Mouse (Mus musculus) intestine, postnatal 0 days (tissue): ENCODE results near the gene Pde8b. TPM values are rescaled to one million over a fixed set of nuclear protein-coding genes. Genes with fewer than 3 reads are reported as not detected.

ENCODE experiments used
- ATAC-seq: fragments of 200-750 bp; cut with Nextera tagmentation; 2 replicates; pipeline ENCODE4 v1.8.0; 2017; ENCODE audit warnings: mild to moderate bottlenecking, moderate TSS enrichment, moderate library complexity
- H3K27ac ChIP-seq: fragments of 300-500 bp; sonication (generic); 2 replicates; pipeline ENCODE4 v1.5.1; 2014; ENCODE audit warnings: mild to moderate bottlenecking, low read depth, low read length, moderate library complexity
- H3K27me3 ChIP-seq: fragments of 300-500 bp; sonication (generic); replicated peaks from 2 replicates; pipeline ENCODE4 v1.6.1; 2014; ENCODE audit warnings: low read length, mixed read lengths; ENCODE audit not compliant: control insufficient read depth, insufficient read depth
- H3K36me3 ChIP-seq: fragments of 300-500 bp; sonication (generic); 2 replicates; pipeline ENCODE4 v1.6.1; 2014; ENCODE audit warnings: mild to moderate bottlenecking, moderate library complexity; ENCODE audit not compliant: control insufficient read depth, insufficient read depth
- H3K4me1 ChIP-seq: fragments of 300-500 bp; sonication (generic); replicated peaks from 2 replicates; pipeline ENCODE4 v1.6.1; 2014; ENCODE audit warnings: antibody characterized with exemption, low read length, mixed read lengths; ENCODE audit not compliant: control insufficient read depth, insufficient read depth
- H3K4me2 ChIP-seq: fragments of 300-500 bp; sonication (generic); replicated peaks from 2 replicates; pipeline ENCODE4 v1.6.1; 2014; ENCODE audit warnings: low read depth, mild to moderate bottlenecking, moderate library complexity
- H3K4me3 ChIP-seq: fragments of 300-500 bp; sonication (generic); 2 replicates; pipeline ENCODE4 v1.5.1; 2014; ENCODE audit warnings: low read depth, low read length
- H3K9ac ChIP-seq: fragments of 300-500 bp; sonication (generic); 2 replicates; pipeline ENCODE4 v1.6.1; 2014; ENCODE audit warnings: mild to moderate bottlenecking, low read depth, low read length
- H3K9me3 ChIP-seq: fragments of 300-500 bp; sonication (generic); 2 replicates; pipeline ENCODE4 v1.6.1; 2016; ENCODE audit warnings: mixed run types; ENCODE audit not compliant: control insufficient read depth
- CTCF ChIP-seq: sonication (generic); IDR thresholded peaks from 2 replicates; pipeline ENCODE4 v1.5.1; 2016; ENCODE audit warnings: low read depth, mild to moderate bottlenecking, control low read depth, antibody characterized with exemption, moderate library complexity
- WGBS: fragments of 180-500 bp; shearing (Covaris S2); extraction: QIAGEN DNeasy Blood & Tissue Kit; methylation state at CpG from one replicate; pipeline ENCODE4 v1.1.7; 2014; 5-methylcytosine and 5-hydroxymethylcytosine counted together
- polyA plus RNA-seq: library from polyadenylated mRNA; unstranded; fragments of >200 nt; fragmentation: Nextera tagmentation; extraction: Ambion mirVana; gene quantifications from 2 replicates; pipeline ENCODE4 v1.2.1, GENCODE M21; 2015

Gene Pde8b
- 6.2 and 6.9 TPM in 2 replicates for polyA plus RNA-seq

- Histone ChIP-seq H3K9ac (peak within 1 kb of the TSS; percentile 42; the same call in 1 of the 2 replicates), H3K4me3 (peak within 1 kb of the TSS; percentile 37), H3K27ac (peak within 1 kb of the TSS; percentile 57), H3K4me1 (peaks cover 6% of the 10 kb centered on the region; the same call in 1 of the 2 replicates), H3K36me3 (no peaks in the 10 kb centered on the region), H3K4me2 (peak within 1 kb of the TSS; percentile 73), H3K9me3 (no peaks in the 10 kb centered on the region), H3K27me3 (0 out of 2 replicates have a peak, but pooled peaks cover 4% of the 10 kb centered on the region)
- peak; percentile 73 for ATAC-seq
- peak; percentile 91 for TF ChIP-seq CTCF
- WGBS = 5% methylated on average over 35 of the region's 37 CpGs
Measured at GRCm38 (mm10) chr13:95249511-95250456, at the start of gene Pde8b. Gene Pde8b (minus strand): TSS chr13:95250336.

DNA sequence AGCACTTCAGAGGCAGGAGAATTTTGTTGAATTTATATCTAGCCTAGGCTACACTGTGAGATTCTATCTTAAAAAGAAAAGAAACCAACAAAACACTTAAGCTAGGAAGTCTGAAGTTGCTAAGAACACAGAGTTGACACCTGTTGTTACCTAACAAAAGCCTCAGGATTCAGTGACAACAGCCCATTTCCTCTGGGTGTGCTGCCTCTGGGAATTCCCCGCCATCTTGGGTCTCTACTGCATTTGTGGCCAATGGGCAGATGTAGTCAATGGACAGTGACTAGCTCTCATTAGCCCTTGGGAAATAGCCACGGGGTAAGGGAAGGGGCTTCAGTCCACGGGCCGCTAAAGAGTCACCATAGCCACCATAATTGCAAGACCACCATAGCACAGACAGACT, 41.8 kb upstream of the Pde8b start:
- H3K27me3 ChIP-seq = no peaks in the 10 kb centered on the region
- no peak overlapping the region for H3K4me2 ChIP-seq
- H3K9ac ChIP-seq = no peak overlapping the region
- ATAC-seq = no peak
- TF ChIP-seq CTCF = no peak
- no peaks in the 10 kb centered on the region for H3K4me1 ChIP-seq
- H3K36me3 ChIP-seq = no peaks in the 10 kb centered on the region
- no peak overlapping the region for H3K4me3 ChIP-seq
- no peak overlapping the region for H3K27ac ChIP-seq
- WGBS = 92% methylated on average over 4 of the region's 4 CpGs
- H3K9me3 ChIP-seq = no peaks in the 10 kb centered on the region

- Histone ChIP-seq H3K27ac (no peak overlapping the region), H3K4me3 (no peak overlapping the region), H3K36me3 (no peaks in the 10 kb centered on the region), H3K4me2 (no peak overlapping the region), H3K27me3 (no peaks in the 10 kb centered on the region), H3K4me1 (no peaks in the 10 kb centered on the region), H3K9ac (no peak overlapping the region), H3K9me3 (no peaks in the 10 kb centered on the region)
- ATAC-seq = no peak
- no peak for TF ChIP-seq CTCF
- WGBS = 73% methylated on average over 7 of the region's 7 CpGs
Measured at GRCm38 (mm10) chr13:95288027-95288426, 37.9 kb upstream of the Pde8b start.

GRCm38 (mm10) chr13:95286989-95287388, 36.9 kb upstream of the Pde8b start:
- Histone ChIP-seq H3K27me3 (no peaks in the 10 kb centered on the region), H3K9ac (no peak overlapping the region), H3K4me1 (no peaks in the 10 kb centered on the region), H3K4me2 (no peak overlapping the region), H3K4me3 (no peak overlapping the region), H3K9me3 (no peaks in the 10 kb centered on the region), H3K36me3 (no peaks in the 10 kb centered on the region), H3K27ac (no peak overlapping the region)
- peak; percentile 54; the same call in 1 of the 2 replicates for ATAC-seq
- peak; percentile 97 for TF ChIP-seq CTCF
- 2% methylated on average over 7 of the region's 7 CpGs for WGBS

GRCm38 (mm10) chr13:95281740-95282673, 31.9 kb upstream of the Pde8b start:
- no peak overlapping the region for H3K27ac ChIP-seq
- 26% methylated on average over 6 of the region's 7 CpGs for WGBS

More at GRCm38 (mm10) chr13:95281740-95282673, 31.9 kb upstream of the Pde8b start:
- peak; percentile 75 for ATAC-seq
- Histone ChIP-seq H3K9ac (no peak overlapping the region), H3K9me3 (no peaks in the 10 kb centered on the region), H3K4me1 (no peaks in the 10 kb centered on the region), H3K4me3 (no peak overlapping the region), H3K4me2 (no peak overlapping the region), H3K36me3 (no peaks in the 10 kb centered on the region), H3K27me3 (no peaks in the 10 kb centered on the region)
- TF ChIP-seq CTCF = no peak
